Mouse (Mus musculus) midbrain, embryonic 10.5 days (tissue): ENCODE data around the gene Sox6. TPM values are rescaled to one million over a fixed set of nuclear protein-coding genes. Genes with fewer than 3 reads are reported as not detected.
"Not testable (repeated sequence)": the region's sequence is repeated elsewhere in the genome, so short reads cannot be mapped to it uniquely, and the experiment has no call there.

ENCODE experiments used
- DNase-seq: peaks from one replicate; pipeline ENCODE4 v3.0.0-alpha.2; 2017; ENCODE audit warnings: low spot score
- H3K27ac ChIP-seq: fragments of 300-500 bp; sonication (generic); replicated peaks from 2 replicates; pipeline ENCODE4 v1.5.1; 2016; ENCODE audit warnings: mild to moderate bottlenecking
- H3K27me3 ChIP-seq: fragments of 300-500 bp; sonication (generic); 2 replicates; pipeline ENCODE4 v1.6.1; 2016; ENCODE audit warnings: low read depth, mild to moderate bottlenecking; ENCODE audit not compliant: poor library complexity, severe bottlenecking
- H3K36me3 ChIP-seq: fragments of 300-500 bp; sonication (generic); 2 replicates; pipeline ENCODE4 v1.6.1; 2016; ENCODE audit warnings: mild to moderate bottlenecking, moderate library complexity
- H3K4me1 ChIP-seq: fragments of 300-500 bp; sonication (generic); 2 replicates; pipeline ENCODE4 v1.6.1; 2016
- H3K4me3 ChIP-seq: fragments of 300-500 bp; sonication (generic); 2 replicates; pipeline ENCODE4 v1.5.1; 2016; ENCODE audit warnings: mild to moderate bottlenecking, moderate library complexity
- H3K9me3 ChIP-seq: fragments of 300-500 bp; sonication (generic); replicated peaks from 2 replicates; pipeline ENCODE4 v1.6.1; 2016; ENCODE audit warnings: mild to moderate bottlenecking
- WGBS: fragments of 180-500 bp; shearing (Covaris S2); methylation state at CpG from one replicate; pipeline ENCODE4 v1.1.7; 2016; 5-methylcytosine and 5-hydroxymethylcytosine counted together
- polyA plus RNA-seq: library from polyadenylated mRNA; unstranded; fragments of >200 nt; fragmentation: Nextera tagmentation; extraction: Ambion mirVana; gene quantifications from 2 replicates; pipeline ENCODE4 v1.2.1, GENCODE M21; 2016

Sox6 gene
- polyA plus RNA-seq, 1 experiment from 2014 or later: 25.5 TPM

DNA sequence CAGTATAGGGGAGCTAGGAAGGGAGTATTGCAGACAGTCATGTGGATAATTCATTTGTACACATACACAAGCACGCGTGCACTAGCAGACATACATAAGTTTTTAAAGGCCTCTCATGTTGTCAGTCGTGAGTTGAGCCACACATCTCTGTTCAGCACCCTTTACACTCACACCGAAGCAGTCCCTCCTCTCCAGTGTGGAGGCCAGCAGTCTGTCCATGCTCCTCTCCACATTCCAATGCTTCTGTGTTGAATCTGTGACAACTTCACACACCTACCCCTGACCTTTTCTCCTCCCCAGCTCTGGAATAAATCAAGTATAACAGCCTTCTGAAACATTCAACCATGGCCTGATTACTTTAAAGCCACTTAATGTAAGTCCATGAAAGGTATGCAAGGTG lies 408.3 kb downstream of the Sox6 start:
- Histone ChIP-seq H3K27me3 (no peaks in the 10 kb centered on the region), H3K9me3 (no peaks in the 10 kb centered on the region), H3K4me3 (no peak overlapping the region), H3K27ac (no peak overlapping the region), H3K4me1 (peaks cover 9% of the 10 kb centered on the region), H3K36me3 (no peaks in the 10 kb centered on the region)
- 90% methylated on average over 4 of the region's 4 CpGs for WGBS
- DNase-seq: no peak

GRCm38 (mm10) chr7:115628766-115629165 lies 409.8 kb downstream of the Sox6 start:
- Histone ChIP-seq H3K4me1 (peaks cover 23% of the 10 kb centered on the region), H3K27me3 (no peaks in the 10 kb centered on the region), H3K4me3 (no peak overlapping the region), H3K9me3 (no peaks in the 10 kb centered on the region), H3K36me3 (no peaks in the 10 kb centered on the region), H3K27ac (no peak overlapping the region)
- WGBS: 88% methylated on average over 1 of the region's 1 CpGs
- DNase-seq: no peak

GRCm38 (mm10) chr7:115625956-115626355 lies 412.6 kb downstream of the Sox6 start:
- H3K27ac ChIP-seq: 0 out of 2 replicates have a peak overlapping the region, but pooled peaks have one; percentile 28
- WGBS: 79% methylated on average over 4 of the region's 4 CpGs

GRCm38 (mm10) chr7:115624907-115625552 lies 413.6 kb downstream of the Sox6 start:
- H3K9me3 ChIP-seq: no peaks in the 10 kb centered on the region
- H3K4me3 ChIP-seq: no peak overlapping the region
- peaks cover 23% of the 10 kb centered on the region for H3K4me1 ChIP-seq
- H3K36me3 ChIP-seq: no peaks in the 10 kb centered on the region
- WGBS: 58% methylated on average over 8 of the region's 8 CpGs
- H3K27ac ChIP-seq: peak overlapping the region; percentile 39; the same call in 1 of the 2 replicates
- H3K27me3 ChIP-seq: no peaks in the 10 kb centered on the region
- DNase-seq: no peak

More at GRCm38 (mm10) chr7:115625956-115626355, 412.6 kb downstream of the Sox6 start:
- no peak overlapping the region for H3K4me3 ChIP-seq
- no peak for DNase-seq
- H3K4me1 ChIP-seq: peaks cover 23% of the 10 kb centered on the region
- no peaks in the 10 kb centered on the region for H3K9me3 ChIP-seq
- H3K36me3 ChIP-seq: no peaks in the 10 kb centered on the region
- no peaks in the 10 kb centered on the region for H3K27me3 ChIP-seq

- peak overlapping the region; percentile 39; the same call in 1 of the 2 replicates for H3K27ac ChIP-seq
- H3K4me3 ChIP-seq: no peak overlapping the region
- peaks cover 23% of the 10 kb centered on the region for H3K4me1 ChIP-seq
- WGBS: 71% methylated on average over 5 of the region's 5 CpGs
- H3K9me3 ChIP-seq: no peaks in the 10 kb centered on the region
- no peaks in the 10 kb centered on the region for H3K27me3 ChIP-seq
- no peak for DNase-seq
- H3K36me3 ChIP-seq: no peaks in the 10 kb centered on the region
Observed at GRCm38 (mm10) chr7:115624451-115624850, 414.1 kb downstream of the Sox6 start.

DNA sequence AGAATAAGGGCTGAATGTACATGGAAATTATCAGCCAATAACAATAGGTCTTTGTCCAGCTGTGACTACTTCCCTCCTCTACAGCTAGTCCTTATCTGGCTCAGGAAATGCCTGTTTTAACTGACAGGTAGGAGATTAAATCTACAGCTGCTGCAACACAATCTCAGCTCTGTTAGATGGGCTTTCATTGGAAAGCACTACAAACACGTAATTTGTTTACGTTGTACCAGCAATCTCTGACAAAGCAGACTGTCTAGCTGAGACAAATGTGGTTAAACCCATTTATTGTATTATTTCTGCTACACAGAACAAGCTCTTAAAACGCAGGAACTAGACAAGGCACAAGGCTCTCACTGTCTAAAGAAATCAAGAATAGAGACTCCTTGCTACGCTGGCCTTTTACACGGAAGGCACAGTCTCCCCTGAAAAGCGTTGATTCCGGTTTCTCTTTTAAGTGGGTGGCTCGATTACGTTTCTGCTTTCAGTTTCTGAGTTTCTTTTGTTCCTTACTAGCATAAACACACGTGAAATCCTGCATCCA lies 422.8 kb downstream of the Sox6 start:
- DNase-seq: no peak
- Histone ChIP-seq H3K27me3 (no peaks in the 10 kb centered on the region), H3K4me3 (no peak overlapping the region), H3K27ac (peak overlapping the region; percentile 50; the same call in 1 of the 2 replicates), H3K9me3 (no peaks in the 10 kb centered on the region), H3K36me3 (no peaks in the 10 kb centered on the region), H3K4me1 (peaks cover 10% of the 10 kb centered on the region)
- 58% methylated on average over 10 of the region's 10 CpGs for WGBS

DNA sequence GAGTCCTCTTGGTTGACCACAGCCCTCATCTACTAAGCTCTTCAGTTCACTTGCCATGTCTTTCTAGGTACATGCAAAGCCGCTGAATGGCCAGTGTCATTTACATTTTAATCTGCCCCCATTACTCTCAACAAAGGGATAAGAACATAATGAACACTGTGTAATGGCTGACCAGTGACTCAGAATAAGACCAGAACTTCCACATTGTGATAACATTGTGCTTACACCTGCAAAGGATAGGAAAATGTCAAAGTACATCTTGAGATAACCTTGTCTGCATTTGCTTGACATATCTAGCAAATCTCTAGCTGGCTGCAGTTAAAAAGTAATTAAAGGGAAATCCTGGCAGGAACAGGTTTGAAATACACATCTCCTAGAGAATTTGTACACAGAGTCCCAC lies 431.1 kb downstream of the Sox6 start:
- H3K4me3 ChIP-seq: no peak overlapping the region
- WGBS: 76% methylated on average over 1 of the region's 1 CpGs
- no peak overlapping the region for H3K27ac ChIP-seq
- H3K27me3 ChIP-seq: no peaks in the 10 kb centered on the region
- no peak for DNase-seq
- peaks cover 6% of the 10 kb centered on the region for H3K4me1 ChIP-seq
- no peaks in the 10 kb centered on the region for H3K9me3 ChIP-seq
- H3K36me3 ChIP-seq: no peaks in the 10 kb centered on the region

DNA sequence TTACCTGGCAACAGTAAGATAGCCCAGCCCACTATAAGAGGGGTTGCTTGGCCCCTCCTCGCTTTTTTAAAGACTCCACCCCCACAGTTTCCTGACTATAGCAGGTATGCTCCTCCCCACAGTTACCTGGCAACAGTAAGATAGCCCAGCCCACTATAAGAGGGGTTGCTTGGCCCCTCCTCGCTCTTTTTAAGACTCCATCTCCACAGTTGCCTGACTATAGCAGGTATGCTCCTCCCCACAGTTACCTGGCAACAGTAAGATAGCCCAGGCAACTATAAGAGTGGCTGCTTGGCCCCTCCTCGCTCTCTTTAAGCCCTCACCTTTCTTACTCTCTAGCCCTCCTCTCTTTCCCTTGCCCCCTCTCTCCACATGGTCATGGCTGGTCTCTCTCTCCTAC lies 432.5 kb downstream of the Sox6 start:
- not testable (repeated sequence) for H3K9me3 ChIP-seq, H3K4me1 ChIP-seq, H3K4me3 ChIP-seq, H3K27ac ChIP-seq, H3K36me3 ChIP-seq, DNase-seq, H3K27me3 ChIP-seq
- WGBS: 67% methylated on average over 3 of the region's 3 CpGs

- H3K9me3 ChIP-seq: no peaks in the 10 kb centered on the region
- H3K36me3 ChIP-seq: no peaks in the 10 kb centered on the region
- H3K4me1 ChIP-seq: peaks cover 6% of the 10 kb centered on the region
- no peak overlapping the region for H3K4me3 ChIP-seq
- DNase-seq: no peak
- WGBS: 60% methylated on average over 7 of the region's 7 CpGs
- no peak overlapping the region for H3K27ac ChIP-seq
- no peaks in the 10 kb centered on the region for H3K27me3 ChIP-seq
Observed at GRCm38 (mm10) chr7:115604883-115605282, 433.7 kb downstream of the Sox6 start.

DNA sequence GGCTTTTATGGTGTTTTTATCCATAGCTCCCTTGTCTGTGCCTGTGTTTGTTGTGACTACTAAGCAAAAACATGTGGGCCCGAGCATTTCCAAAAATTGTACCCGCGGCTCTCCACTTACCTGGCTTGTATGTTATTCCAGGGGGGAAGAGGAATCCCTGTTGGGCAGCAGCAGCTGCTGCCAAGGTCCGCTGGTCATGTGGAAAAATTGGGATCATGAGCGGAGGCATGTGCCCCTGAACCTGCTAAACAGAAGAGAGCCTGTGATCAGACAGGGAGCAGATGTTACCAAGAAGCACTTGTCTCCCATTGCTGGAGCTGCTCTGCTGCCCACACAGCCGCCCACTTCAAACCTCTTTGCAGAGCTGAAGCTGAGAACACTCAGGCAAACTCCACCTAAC lies 441.2 kb downstream of the Sox6 start:
- WGBS: 54% methylated on average over 6 of the region's 6 CpGs
- Histone ChIP-seq H3K27ac (peak overlapping the region; percentile 53), H3K36me3 (no peaks in the 10 kb centered on the region), H3K27me3 (no peaks in the 10 kb centered on the region), H3K4me3 (no peak overlapping the region), H3K4me1 (peaks cover 26% of the 10 kb centered on the region), H3K9me3 (no peaks in the 10 kb centered on the region)
- peak; percentile 24 for DNase-seq

DNA sequence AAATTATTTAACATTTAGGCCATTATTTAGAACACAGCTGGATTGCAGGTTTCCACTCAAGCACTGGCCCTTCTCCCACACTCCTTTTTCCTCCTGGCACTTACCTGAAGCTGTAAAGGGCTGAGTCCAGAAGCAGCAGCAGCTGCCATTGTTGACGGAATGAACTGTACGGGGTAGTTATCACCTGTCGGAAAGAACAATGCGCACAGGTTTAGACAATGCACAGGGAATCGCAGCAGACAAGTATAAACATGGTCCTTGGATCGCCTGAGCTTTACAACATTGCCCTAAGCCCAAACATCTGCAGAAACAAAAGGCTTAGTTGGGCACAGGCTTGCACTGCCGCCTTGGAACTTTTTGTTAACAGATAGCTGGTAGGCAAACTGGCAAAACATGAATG lies 458.1 kb downstream of the Sox6 start:
- Histone ChIP-seq H3K4me1 (peaks cover 5% of the 10 kb centered on the region), H3K9me3 (no peaks in the 10 kb centered on the region), H3K27ac (no peak overlapping the region), H3K36me3 (no peaks in the 10 kb centered on the region), H3K27me3 (no peaks in the 10 kb centered on the region), H3K4me3 (no peak overlapping the region)
- WGBS: 74% methylated on average over 7 of the region's 7 CpGs
- no peak for DNase-seq

- H3K9me3 ChIP-seq: no peaks in the 10 kb centered on the region
- WGBS: 82% methylated on average over 3 of the region's 3 CpGs
- H3K36me3 ChIP-seq: no peaks in the 10 kb centered on the region
- no peak overlapping the region for H3K27ac ChIP-seq
- peaks cover 5% of the 10 kb centered on the region for H3K4me1 ChIP-seq
- H3K27me3 ChIP-seq: no peaks in the 10 kb centered on the region
- DNase-seq: no peak
- H3K4me3 ChIP-seq: no peak overlapping the region
Observed at GRCm38 (mm10) chr7:115579826-115580225, 458.8 kb downstream of the Sox6 start.

DNA sequence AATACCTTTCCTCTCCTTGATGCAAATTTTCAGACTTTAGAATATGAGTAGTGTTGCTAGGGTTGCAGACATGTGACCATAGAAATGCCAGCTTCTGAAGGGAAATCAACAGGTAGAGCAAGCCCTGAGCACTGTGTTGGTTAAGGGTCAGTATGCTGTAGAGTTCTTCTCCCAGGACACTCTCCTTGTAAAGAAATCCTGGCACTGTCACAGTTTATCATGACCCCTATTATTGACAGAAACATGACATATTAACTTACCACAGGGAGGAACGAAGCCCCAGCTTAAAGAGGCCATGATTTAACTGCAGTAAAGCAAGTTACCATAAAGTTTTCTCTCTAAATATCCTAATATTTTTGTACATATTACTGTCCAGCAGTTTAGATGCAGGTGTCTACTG lies 462.2 kb downstream of the Sox6 start:
- WGBS: 80% methylated on average over 1 of the region's 1 CpGs
- H3K36me3 ChIP-seq: no peaks in the 10 kb centered on the region

More for the DNA sequence above, 462.2 kb downstream of the Sox6 start:
- Histone ChIP-seq H3K4me3 (no peak overlapping the region), H3K9me3 (no peaks in the 10 kb centered on the region), H3K27ac (no peak overlapping the region), H3K4me1 (no peaks in the 10 kb centered on the region), H3K27me3 (no peaks in the 10 kb centered on the region)
- DNase-seq: no peak
